Mouse (Mus musculus) testis, adult 2 months (tissue): ENCODE results near the gene Tab2.

Source experiments
- CTCF ChIP-seq: fragments of 200-500 bp; IDR thresholded peaks from 2 replicates; pipeline ENCODE4 v1.5.1; 2012; ENCODE audit warnings: low read depth, mild to moderate bottlenecking, inconsistent platforms, low read length, moderate library complexity; ENCODE audit not compliant: control insufficient read depth, insufficient read depth, insufficient replicate concordance
- POLR2A ChIP-seq: fragments of 200-500 bp; IDR thresholded peaks from 2 replicates; pipeline ENCODE4 v1.6.1; 2012; ENCODE audit warnings: low read depth, mild to moderate bottlenecking, inconsistent platforms, low read length, moderate library complexity; ENCODE audit not compliant: control insufficient read depth

DNA sequence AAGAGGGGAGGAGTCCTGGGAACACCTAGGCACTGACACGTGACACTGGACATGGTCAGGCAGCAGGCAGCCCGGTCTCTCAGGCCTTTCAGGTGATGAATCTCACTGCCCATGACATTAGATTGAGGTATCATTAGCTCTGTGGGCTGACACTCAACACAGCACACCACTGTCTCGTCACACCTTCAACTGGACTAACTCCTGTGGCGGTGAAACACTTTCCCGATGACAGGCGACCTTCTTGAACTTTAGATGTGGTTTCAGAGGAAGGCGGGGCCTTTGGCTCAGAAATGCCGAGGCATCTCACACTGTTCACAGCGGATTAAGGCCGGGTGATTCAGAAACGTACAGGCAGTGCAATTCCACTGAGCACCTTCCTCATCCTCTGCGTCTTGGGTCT lies 48.9 kb downstream of the Tab2 start:
- TF ChIP-seq CTCF (no peak), POLR2A (no peak)
